Mouse (Mus musculus) cerebellum, adult 2 months (tissue): Measurements from ENCODE around the gene Mipep.

Source experiments
- CTCF ChIP-seq: fragments of 200-500 bp; IDR thresholded peaks from 2 replicates; pipeline ENCODE4 v1.5.1; 2011; ENCODE audit warnings: low read depth, mild to moderate bottlenecking, control low read depth, low read length, moderate library complexity, borderline replicate concordance; ENCODE audit not compliant: insufficient read depth
- POLR2A ChIP-seq: fragments of 200-500 bp; IDR thresholded peaks from 2 replicates; pipeline ENCODE4 v1.6.1; 2011; ENCODE audit warnings: low read length, control low read depth, borderline replicate concordance; ENCODE audit not compliant: insufficient read depth

- TF ChIP-seq POLR2A (no peak), CTCF (no peak)
Observed at GRCm38 (mm10) chr14:60735206-60735605, 49.2 kb upstream of the Mipep start.
